Mouse (Mus musculus): ENCODE measurements at regions not wholly inside any gene's neighbourhood (a gene's known extent, or its start where the extent isn't known, plus 50 kb on each side); places are given as distances from the start of the nearest gene placed in this dataset.

DNA sequence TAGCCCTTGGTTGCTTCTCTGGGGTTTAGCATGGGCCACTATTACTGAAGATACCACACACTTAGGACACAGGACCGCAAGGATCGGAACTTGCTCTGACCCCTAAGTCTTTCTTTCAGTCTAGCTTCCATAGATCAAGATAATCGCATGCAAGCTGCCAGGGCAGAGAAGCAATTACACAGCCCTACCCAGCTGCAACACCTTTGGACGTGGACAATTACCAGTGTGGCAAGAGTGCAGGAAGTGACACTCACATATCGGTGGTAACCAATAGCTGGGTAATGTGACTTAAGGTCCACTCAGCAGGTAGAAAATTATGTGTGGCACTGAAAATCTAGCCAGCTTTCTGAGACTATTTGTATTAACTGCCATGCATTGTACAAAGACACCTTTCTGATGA, 973.6 kb upstream of the Lrrc6 start:
- no peak for TF ChIP-seq CTCF (IDR thresholded peaks at IDR 0.05; ENCODE audit: insufficient read depth, low read depth, low read length)
- no peak for TF ChIP-seq POLR2A (IDR thresholded peaks at IDR 0.05; ENCODE audit: insufficient read depth, low read depth, low read length)
